Mouse (Mus musculus): ENCODE measurements around the gene Oasl2. TPM values are rescaled to one million over a fixed set of nuclear protein-coding genes. Genes with fewer than 3 reads are reported as not detected.
"Not testable (repeated sequence)": the region's sequence is repeated elsewhere in the genome, so short reads cannot be mapped to it uniquely, and the experiment has no call there.

The Oasl2 gene
- polyA plus RNA-seq, 1 experiment from 2014 or later: 3.5 TPM

DNA sequence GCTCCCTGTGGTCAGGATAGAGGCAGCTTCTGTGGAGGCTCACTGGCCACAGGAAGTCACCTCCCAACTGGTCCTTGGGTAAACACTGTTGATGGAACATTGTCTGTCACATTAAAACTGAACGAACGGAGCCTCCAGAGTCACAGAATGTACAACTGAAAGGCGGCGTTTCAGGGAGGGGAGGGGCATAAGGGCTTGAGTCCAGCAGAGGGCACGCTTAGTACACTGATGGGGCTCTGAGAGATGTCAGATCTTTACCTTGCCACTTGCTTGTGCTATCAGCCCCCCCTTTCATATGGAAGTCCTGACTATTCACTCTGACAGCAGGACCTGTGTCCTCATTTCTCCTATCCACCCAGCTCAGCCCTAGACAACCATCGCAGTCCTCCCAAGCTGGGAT lies 20.9 kb upstream of the Oasl2 start:
- Histone ChIP-seq H3K27ac (replicated peaks; ENCODE audit: low read depth, low read length) (no peak overlapping the region), H3K4me2 (ENCODE audit: low read depth, low read length) (no peak overlapping the region), H3K9ac (ENCODE audit: low read depth, low read length) (0 out of 2 replicates have a peak overlapping the region, but pooled peaks have one; percentile 0), H3K4me3 (ENCODE audit: low read depth, low read length) (no peak overlapping the region), H3K27me3 (replicated peaks; ENCODE audit: control insufficient read depth, insufficient read depth, low read length) (no peaks in the 10 kb centered on the region), H3K4me1 (ENCODE audit: control insufficient read depth, insufficient read depth, low read length) (peaks cover 9% of the 10 kb centered on the region; the same call in 1 of the 2 replicates), H3K36me3 (ENCODE audit: control insufficient read depth, insufficient read depth, low read length) (no peaks in the 10 kb centered on the region), H3K9me3 (ENCODE audit: control insufficient read depth, low read length) (no peaks in the 10 kb centered on the region)
- DNase-seq (ENCODE audit: low spot score) (peak; percentile 29), ATAC-seq (ENCODE audit: low read depth) (peak; percentile 62; the same call in 1 of the 2 replicates)
- WGBS: 44% methylated on average over 6 of the region's 6 CpGs

DNA sequence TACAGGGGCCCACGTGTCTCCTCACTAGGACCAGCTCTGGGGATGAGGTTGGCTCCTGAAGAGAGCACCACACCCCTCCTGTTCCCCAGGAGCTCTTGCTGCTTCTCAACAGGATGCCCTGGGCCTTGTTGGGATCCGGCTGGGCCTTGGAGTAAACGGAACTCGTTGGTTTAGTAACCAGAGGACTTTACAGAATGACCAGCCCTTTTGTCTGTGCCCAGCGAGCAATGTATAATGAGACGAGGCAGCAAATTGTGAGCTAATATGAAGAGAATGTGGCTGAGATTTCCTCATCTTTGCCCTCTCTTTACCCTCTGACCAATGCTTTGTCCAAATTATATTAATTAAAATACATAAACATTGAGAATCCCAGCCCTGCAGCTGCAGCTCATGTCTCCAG lies 20.4 kb upstream of the Oasl2 start:
- WGBS: 43% methylated on average over 6 of the region's 6 CpGs

DNA sequence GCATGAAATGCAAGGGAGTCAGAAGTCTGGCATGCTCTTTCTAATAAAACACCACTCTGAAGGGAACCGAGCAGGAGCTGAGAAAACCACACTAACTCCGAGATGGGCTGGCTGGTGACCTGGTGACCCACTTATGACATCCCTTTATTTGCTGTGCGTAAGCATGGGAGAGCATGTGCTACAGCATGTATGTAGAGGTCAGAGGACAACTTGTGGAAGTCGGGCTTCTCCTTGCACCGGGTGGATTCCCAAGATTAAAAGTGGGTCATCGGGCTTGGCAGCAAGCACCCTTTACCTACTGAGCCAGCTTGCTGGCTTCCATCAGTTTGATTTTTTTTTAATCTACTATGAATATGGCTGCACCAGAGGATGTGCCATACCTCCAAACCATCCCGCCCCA lies 19.2 kb upstream of the Oasl2 start:
- no peak for ATAC-seq (ENCODE audit: low read depth)
- no peak for DNase-seq (ENCODE audit: low spot score)
- H3K36me3 ChIP-seq (ENCODE audit: control insufficient read depth, insufficient read depth, low read length): no peaks in the 10 kb centered on the region
- H3K4me1 ChIP-seq (ENCODE audit: control insufficient read depth, insufficient read depth, low read length): peaks cover 9% of the 10 kb centered on the region; the same call in 1 of the 2 replicates
- H3K27me3 ChIP-seq (replicated peaks; ENCODE audit: control insufficient read depth, insufficient read depth, low read length): no peaks in the 10 kb centered on the region
- no peaks in the 10 kb centered on the region for H3K9me3 ChIP-seq (ENCODE audit: control insufficient read depth, low read length)
- WGBS: 67% methylated on average over 7 of the region's 7 CpGs
- H3K4me2 ChIP-seq (ENCODE audit: low read depth, low read length): no peak overlapping the region
- H3K27ac ChIP-seq (replicated peaks; ENCODE audit: low read depth, low read length): no peak overlapping the region
- H3K4me3 ChIP-seq (ENCODE audit: low read depth, low read length): no peak overlapping the region
- no peak overlapping the region for H3K9ac ChIP-seq (ENCODE audit: low read depth, low read length)

More for the DNA sequence above, 20.4 kb upstream of the Oasl2 start:
- H3K27ac ChIP-seq (replicated peaks; ENCODE audit: low read depth, low read length): no peak overlapping the region
- no peaks in the 10 kb centered on the region for H3K27me3 ChIP-seq (replicated peaks; ENCODE audit: control insufficient read depth, insufficient read depth, low read length)
- H3K36me3 ChIP-seq (ENCODE audit: control insufficient read depth, insufficient read depth, low read length): no peaks in the 10 kb centered on the region
- H3K9me3 ChIP-seq (ENCODE audit: control insufficient read depth, low read length): no peaks in the 10 kb centered on the region
- no peak overlapping the region for H3K4me2 ChIP-seq (ENCODE audit: low read depth, low read length)
- no peak overlapping the region for H3K4me3 ChIP-seq (ENCODE audit: low read depth, low read length)
- DNase-seq (ENCODE audit: low spot score) (peak; percentile 59), ATAC-seq (ENCODE audit: low read depth) (peak; percentile 44; the same call in 1 of the 2 replicates)
- H3K9ac ChIP-seq (ENCODE audit: low read depth, low read length): 0 out of 2 replicates have a peak overlapping the region, but pooled peaks have one; percentile 0
- peaks cover 9% of the 10 kb centered on the region; the same call in 1 of the 2 replicates for H3K4me1 ChIP-seq (ENCODE audit: control insufficient read depth, insufficient read depth, low read length)

DNA sequence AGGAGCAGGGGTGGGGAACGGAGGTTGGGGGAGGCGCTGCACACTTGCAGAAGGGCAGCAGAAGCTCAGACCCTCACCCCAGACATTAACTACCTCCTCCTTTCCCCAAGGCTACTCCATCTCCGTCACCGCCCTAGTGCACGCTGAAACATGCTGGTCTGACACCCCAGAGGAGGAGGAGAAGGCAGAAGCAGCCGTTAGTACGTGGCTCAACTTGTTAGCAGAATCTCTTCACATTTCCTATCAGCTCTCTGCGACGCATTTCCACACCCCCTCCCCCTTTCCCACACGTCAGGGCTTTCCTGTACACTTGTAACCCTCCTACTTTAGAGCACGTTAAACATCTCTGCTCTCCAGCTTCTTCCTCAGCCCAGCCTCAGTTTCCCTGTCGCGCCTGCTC lies 17.3 kb upstream of the Oasl2 start:
- H3K27ac ChIP-seq (replicated peaks; ENCODE audit: low read depth, low read length): no peak overlapping the region
- WGBS: 60% methylated on average over 12 of the region's 13 CpGs
- no peak overlapping the region for H3K9ac ChIP-seq (ENCODE audit: low read depth, low read length)
- H3K9me3 ChIP-seq (ENCODE audit: control insufficient read depth, low read length): no peaks in the 10 kb centered on the region
- peaks cover 9% of the 10 kb centered on the region; the same call in 1 of the 2 replicates for H3K4me1 ChIP-seq (ENCODE audit: control insufficient read depth, insufficient read depth, low read length)
- no peak overlapping the region for H3K4me2 ChIP-seq (ENCODE audit: low read depth, low read length)
- H3K4me3 ChIP-seq (ENCODE audit: low read depth, low read length): no peak overlapping the region
- peak; percentile 77 for DNase-seq (ENCODE audit: low spot score)
- peak; percentile 68 for ATAC-seq (ENCODE audit: low read depth)
- no peaks in the 10 kb centered on the region for H3K27me3 ChIP-seq (replicated peaks; ENCODE audit: control insufficient read depth, insufficient read depth, low read length)
- no peaks in the 10 kb centered on the region for H3K36me3 ChIP-seq (ENCODE audit: control insufficient read depth, insufficient read depth, low read length)

DNA sequence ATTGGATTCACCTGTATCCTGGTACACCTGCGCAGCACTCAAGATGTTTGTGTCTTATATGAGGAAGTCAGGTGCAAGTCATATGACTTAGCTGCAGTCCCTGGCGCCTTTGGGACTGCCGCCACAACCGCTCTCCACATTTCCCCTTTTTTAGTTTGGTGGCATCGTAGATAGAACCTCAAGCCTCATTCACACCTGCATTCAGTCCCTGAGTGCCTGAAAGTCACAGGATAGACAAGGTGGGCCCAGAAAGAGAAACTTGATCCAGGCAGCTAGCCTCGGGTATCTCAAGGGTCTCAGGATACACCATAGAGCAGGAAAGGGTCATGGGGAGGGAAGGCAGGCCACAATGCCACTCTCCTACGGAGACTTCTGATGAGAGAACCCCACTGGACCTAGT lies 14.4 kb upstream of the Oasl2 start:
- not testable (repeated sequence) for ATAC-seq (ENCODE audit: low read depth); H3K27me3 ChIP-seq (replicated peaks; ENCODE audit: control insufficient read depth, insufficient read depth, low read length); H3K4me3 ChIP-seq (ENCODE audit: low read depth, low read length); H3K9ac ChIP-seq (ENCODE audit: low read depth, low read length); H3K27ac ChIP-seq (replicated peaks; ENCODE audit: low read depth, low read length); H3K4me1 ChIP-seq (ENCODE audit: control insufficient read depth, insufficient read depth, low read length); DNase-seq (ENCODE audit: low spot score); H3K36me3 ChIP-seq (ENCODE audit: control insufficient read depth, insufficient read depth, low read length); H3K9me3 ChIP-seq (ENCODE audit: control insufficient read depth, low read length); H3K4me2 ChIP-seq (ENCODE audit: low read depth, low read length)
- WGBS: 83% methylated on average over 6 of the region's 7 CpGs

DNA sequence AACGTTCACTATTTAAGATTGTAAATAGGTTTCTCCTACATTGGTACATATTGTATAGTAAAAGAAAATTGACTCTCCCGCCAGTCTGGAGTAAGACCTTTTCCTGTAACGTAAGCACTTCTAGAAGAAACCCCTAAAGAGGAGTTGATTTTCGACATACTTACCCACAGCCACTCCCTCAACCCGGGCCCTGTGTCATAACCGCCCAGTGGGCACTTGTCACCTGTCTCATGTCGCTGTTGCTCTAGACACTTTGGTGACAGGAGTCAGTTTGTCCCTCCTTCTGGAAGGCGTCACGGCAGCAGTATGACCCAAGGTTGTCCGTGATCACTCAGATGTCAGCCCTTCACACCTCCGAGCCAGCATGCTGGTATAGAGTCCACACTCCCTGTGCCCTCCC lies 13.7 kb upstream of the Oasl2 start:
- Histone ChIP-seq H3K27me3 (replicated peaks; ENCODE audit: control insufficient read depth, insufficient read depth, low read length) (no peaks in the 10 kb centered on the region), H3K36me3 (ENCODE audit: control insufficient read depth, insufficient read depth, low read length) (no peaks in the 10 kb centered on the region)
- WGBS: 82% methylated on average over 11 of the region's 11 CpGs

DNA sequence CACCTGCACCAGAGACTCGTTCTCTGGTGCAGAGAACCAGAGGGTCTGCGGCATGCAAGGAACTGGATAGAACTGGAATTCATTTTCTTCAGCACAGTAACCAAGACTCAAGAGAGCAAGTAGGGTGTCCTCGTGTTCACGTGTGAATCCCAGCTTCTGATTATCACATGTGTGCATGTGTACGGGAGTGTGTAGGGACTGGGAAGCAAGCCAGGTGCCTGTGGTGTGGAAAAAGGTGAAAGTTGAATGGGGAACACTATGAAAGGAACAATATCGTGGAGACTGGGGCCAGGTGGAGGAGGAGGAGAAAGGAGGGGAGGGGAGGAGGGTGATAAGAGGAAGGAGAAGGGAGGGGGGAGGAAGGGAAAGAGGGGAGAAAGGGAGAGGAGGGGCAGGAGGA lies 9.9 kb upstream of the Oasl2 start:
- 81% methylated on average over 6 of the region's 6 CpGs for WGBS
- H3K27ac ChIP-seq (replicated peaks; ENCODE audit: low read depth, low read length): no peak overlapping the region
- no peaks in the 10 kb centered on the region for H3K27me3 ChIP-seq (replicated peaks; ENCODE audit: control insufficient read depth, insufficient read depth, low read length)
- H3K4me3 ChIP-seq (ENCODE audit: low read depth, low read length): no peak overlapping the region
- DNase-seq (ENCODE audit: low spot score): no peak
- no peaks in the 10 kb centered on the region for H3K36me3 ChIP-seq (ENCODE audit: control insufficient read depth, insufficient read depth, low read length)
- H3K9ac ChIP-seq (ENCODE audit: low read depth, low read length): no peak overlapping the region
- H3K4me1 ChIP-seq (ENCODE audit: control insufficient read depth, insufficient read depth, low read length): no peaks in the 10 kb centered on the region
- no peak overlapping the region for H3K4me2 ChIP-seq (ENCODE audit: low read depth, low read length)
- ATAC-seq (ENCODE audit: low read depth): no peak
- no peaks in the 10 kb centered on the region for H3K9me3 ChIP-seq (ENCODE audit: control insufficient read depth, low read length)

More for the DNA sequence above, 13.7 kb upstream of the Oasl2 start:
- H3K9ac ChIP-seq (ENCODE audit: low read depth, low read length): no peak overlapping the region
- no peak for ATAC-seq (ENCODE audit: low read depth)
- H3K9me3 ChIP-seq (ENCODE audit: control insufficient read depth, low read length): no peaks in the 10 kb centered on the region
- no peak overlapping the region for H3K4me3 ChIP-seq (ENCODE audit: low read depth, low read length)
- no peak for DNase-seq (ENCODE audit: low spot score)
- H3K4me1 ChIP-seq (ENCODE audit: control insufficient read depth, insufficient read depth, low read length): no peaks in the 10 kb centered on the region
- no peak overlapping the region for H3K4me2 ChIP-seq (ENCODE audit: low read depth, low read length)
- no peak overlapping the region for H3K27ac ChIP-seq (replicated peaks; ENCODE audit: low read depth, low read length)

DNA sequence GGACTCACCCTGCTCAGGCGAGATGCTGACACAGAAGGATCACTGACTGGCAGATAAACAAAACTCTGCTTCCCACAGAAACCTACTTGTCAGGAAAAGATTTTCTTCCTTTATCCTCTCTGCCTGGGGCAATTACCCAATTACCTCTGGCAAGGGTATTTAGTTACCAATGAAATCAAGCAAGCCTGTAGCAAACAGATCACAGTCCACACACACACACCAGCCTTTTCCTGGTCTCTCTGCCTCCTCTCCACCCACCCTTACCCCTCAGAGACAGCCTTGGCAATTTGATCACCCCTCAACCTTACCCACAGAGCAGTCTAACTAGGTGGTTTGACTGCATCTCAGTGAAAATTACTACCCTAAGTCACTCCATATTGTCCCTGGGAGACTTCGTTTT lies 7.7 kb upstream of the Oasl2 start:
- no peak overlapping the region for H3K9ac ChIP-seq (ENCODE audit: low read depth, low read length)
- no peaks in the 10 kb centered on the region for H3K9me3 ChIP-seq (ENCODE audit: control insufficient read depth, low read length)
- no peaks in the 10 kb centered on the region for H3K36me3 ChIP-seq (ENCODE audit: control insufficient read depth, insufficient read depth, low read length)
- no peak overlapping the region for H3K27ac ChIP-seq (replicated peaks; ENCODE audit: low read depth, low read length)
- H3K4me2 ChIP-seq (ENCODE audit: low read depth, low read length): no peak overlapping the region
- no peaks in the 10 kb centered on the region for H3K27me3 ChIP-seq (replicated peaks; ENCODE audit: control insufficient read depth, insufficient read depth, low read length)
- ATAC-seq (ENCODE audit: low read depth): peak; percentile 82; the same call in 1 of the 2 replicates
- H3K4me1 ChIP-seq (ENCODE audit: control insufficient read depth, insufficient read depth, low read length): no peaks in the 10 kb centered on the region
- 31% methylated on average over 2 of the region's 2 CpGs for WGBS
- no peak overlapping the region for H3K4me3 ChIP-seq (ENCODE audit: low read depth, low read length)
- peak; percentile 53 for DNase-seq (ENCODE audit: low spot score)

DNA sequence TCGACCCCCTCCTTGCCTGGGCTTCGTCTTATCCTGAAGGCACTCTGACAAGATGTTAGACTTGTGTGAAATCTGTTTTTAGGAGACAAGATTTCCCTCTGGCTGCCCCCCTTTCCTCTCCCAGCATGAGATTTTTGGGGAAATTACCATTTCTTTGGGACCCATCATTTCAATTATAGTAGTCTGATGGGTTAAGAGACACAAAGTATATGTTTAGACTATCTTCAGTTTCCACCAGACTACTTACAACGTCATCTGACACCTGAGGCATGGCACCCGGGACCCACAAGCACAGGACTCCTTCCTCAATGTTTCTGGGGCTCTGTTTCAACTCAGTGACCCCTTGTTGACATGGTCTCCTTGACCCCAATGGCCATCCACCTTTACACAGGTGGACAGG lies 1.2 kb upstream of the Oasl2 start:
- Histone ChIP-seq H3K9me3 (ENCODE audit: control insufficient read depth, low read length) (no peaks in the 10 kb centered on the region), H3K27me3 (replicated peaks; ENCODE audit: control insufficient read depth, insufficient read depth, low read length) (no peaks in the 10 kb centered on the region), H3K27ac (replicated peaks; ENCODE audit: low read depth, low read length) (no peak overlapping the region), H3K4me1 (ENCODE audit: control insufficient read depth, insufficient read depth, low read length) (peaks cover 9% of the 10 kb centered on the region), H3K4me3 (ENCODE audit: low read depth, low read length) (no peak overlapping the region), H3K9ac (ENCODE audit: low read depth, low read length) (no peak overlapping the region), H3K36me3 (ENCODE audit: control insufficient read depth, insufficient read depth, low read length) (no peaks in the 10 kb centered on the region), H3K4me2 (ENCODE audit: low read depth, low read length) (no peak overlapping the region)
- DNase-seq (ENCODE audit: low spot score): no peak
- WGBS: 77% methylated on average over 4 of the region's 4 CpGs
- ATAC-seq (ENCODE audit: low read depth): no peak

Measured in embryonic facial prominence, embryonic 14.5 days (tissue).